Mouse (Mus musculus): ENCODE data around the gene Tbcel.

DNA sequence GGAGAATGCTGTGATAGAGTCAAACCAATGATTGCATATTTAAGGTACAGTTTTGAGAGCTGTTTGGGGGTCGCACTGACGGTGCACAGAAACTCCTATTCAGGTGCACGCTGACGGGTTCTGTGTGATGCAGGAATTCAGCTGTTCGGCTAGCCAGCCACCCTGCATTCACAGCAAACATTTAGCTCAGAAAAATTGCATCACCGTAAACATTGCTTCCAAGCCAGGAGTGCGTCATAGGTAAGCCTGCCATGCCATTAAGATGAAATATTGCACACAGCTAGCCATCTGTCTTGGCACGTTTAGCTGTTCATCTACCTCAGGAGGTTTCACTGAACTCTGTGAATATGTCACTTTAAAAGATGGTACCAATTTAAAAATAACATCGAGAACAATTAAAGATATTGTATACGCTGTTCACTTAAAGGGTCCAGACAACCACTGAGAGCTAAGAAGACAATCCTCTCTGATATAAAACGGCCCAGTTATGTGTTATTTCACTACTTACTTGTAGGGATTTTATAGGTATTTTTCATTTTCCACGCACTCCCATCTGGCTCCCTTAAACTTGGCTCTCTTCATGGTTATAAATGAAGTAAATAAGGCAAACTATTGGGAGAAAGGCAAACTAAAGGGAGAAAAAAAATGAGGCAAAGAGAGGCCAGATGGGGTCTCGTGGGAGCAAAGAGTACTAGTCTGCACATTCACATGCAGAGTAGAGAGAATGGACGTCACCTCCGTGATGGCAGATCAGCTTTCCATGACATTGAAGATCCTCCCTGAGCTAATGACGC is 16.8 kb downstream of the Tbcel start:
- TF ChIP-seq GATA1 (IDR thresholded peaks at IDR 0.05; ENCODE audit: borderline replicate concordance, low read length) = no peak
- no peak for TF ChIP-seq FLI1 (IDR thresholded peaks at IDR 0.05; ENCODE audit: low read length)

All from megakaryocyte, embryonic 14.5 days (primary cell).